Mouse (Mus musculus) embryonic fibroblast, embryonic 13.5 days (primary cell): ENCODE measurements at regions not wholly inside any gene's neighbourhood (a gene's known extent, or its start where the extent isn't known, plus 50 kb on each side); places are given as distances from the start of the nearest gene placed in this dataset.

Source experiments
- H3K27ac ChIP-seq: 2 replicates; pipeline ENCODE4 v1.5.1; 2012; ENCODE audit warnings: low read length, control low read depth, inconsistent platforms; ENCODE audit not compliant: insufficient read depth
- H3K4me1 ChIP-seq: 2 replicates; pipeline ENCODE4 v1.6.1; 2011; ENCODE audit warnings: low read length; ENCODE audit not compliant: control insufficient read depth, insufficient read depth
- H3K4me3 ChIP-seq: 2 replicates; pipeline ENCODE4 v1.5.1; 2011; ENCODE audit warnings: mild to moderate bottlenecking, control low read depth, low read length; ENCODE audit not compliant: insufficient read depth
- CTCF ChIP-seq: IDR thresholded peaks from 2 replicates; pipeline ENCODE4 v1.5.1; 2011; ENCODE audit warnings: mild to moderate bottlenecking, control low read depth, low read length, moderate library complexity, borderline replicate concordance; ENCODE audit not compliant: insufficient read depth
- POLR2A ChIP-seq: IDR thresholded peaks from 2 replicates; pipeline ENCODE4 v1.6.1; 2011; ENCODE audit warnings: low read depth, mild to moderate bottlenecking, control low read depth, low read length, moderate library complexity

- TF ChIP-seq CTCF (no peak), POLR2A (no peak)
- Histone ChIP-seq H3K4me1 (no peaks in the 10 kb centered on the region), H3K4me3 (no peak overlapping the region), H3K27ac (peak overlapping the region; percentile 61; the same call in 1 of the 2 replicates)
Observed at GRCm38 (mm10) chr12:60352138-60352537, 1132.6 kb upstream of the Fbxo33 start.

- H3K4me3 ChIP-seq, result no peak overlapping the region
- TF ChIP-seq CTCF (no peak), POLR2A (no peak)
- no peak overlapping the region for H3K27ac ChIP-seq
- no peaks in the 10 kb centered on the region for H3K4me1 ChIP-seq
Observed at GRCm38 (mm10) chr12:60344437-60344836, 1124.9 kb upstream of the Fbxo33 start.

GRCm38 (mm10) chr12:60320063-60320462 lies 1100.5 kb upstream of the Fbxo33 start:
- H3K27ac ChIP-seq, result no peak overlapping the region
- TF ChIP-seq CTCF (no peak), POLR2A (no peak)
- H3K4me1 ChIP-seq, result no peaks in the 10 kb centered on the region
- H3K4me3 ChIP-seq, result no peak overlapping the region

- TF ChIP-seq CTCF (no peak), POLR2A (no peak)
- Histone ChIP-seq H3K4me1 (peaks cover 4% of the 10 kb centered on the region; the same call in 1 of the 2 replicates), H3K27ac (peak overlapping the region; percentile 95), H3K4me3 (no peak overlapping the region)
Observed at GRCm38 (mm10) chr12:60292591-60292990, 1073.1 kb upstream of the Fbxo33 start.

- TF ChIP-seq POLR2A, result no peak
- no peak for TF ChIP-seq CTCF
- Histone ChIP-seq H3K27ac (no peak overlapping the region), H3K4me1 (peaks cover 4% of the 10 kb centered on the region; the same call in 1 of the 2 replicates), H3K4me3 (no peak overlapping the region)
Observed at GRCm38 (mm10) chr12:60288817-60289216, 1069.3 kb upstream of the Fbxo33 start.

- TF ChIP-seq POLR2A (no peak), CTCF (no peak)
- H3K27ac ChIP-seq, result no peak overlapping the region
- no peak overlapping the region for H3K4me3 ChIP-seq
- H3K4me1 ChIP-seq, result no peaks in the 10 kb centered on the region
Observed at GRCm38 (mm10) chr12:60255286-60255685, 1035.8 kb upstream of the Fbxo33 start.

- Histone ChIP-seq H3K27ac (no peak overlapping the region), H3K4me3 (no peak overlapping the region), H3K4me1 (no peaks in the 10 kb centered on the region)
- TF ChIP-seq CTCF, result no peak
- no peak for TF ChIP-seq POLR2A
Observed at GRCm38 (mm10) chr12:60214002-60214401, 994.5 kb upstream of the Fbxo33 start.

GRCm38 (mm10) chr12:60175750-60176149 lies 956.2 kb upstream of the Fbxo33 start:
- TF ChIP-seq POLR2A, result no peak
- TF ChIP-seq CTCF, result no peak
- Histone ChIP-seq H3K27ac (no peak overlapping the region), H3K4me1 (no peaks in the 10 kb centered on the region), H3K4me3 (no peak overlapping the region)

- no peak for TF ChIP-seq POLR2A
- Histone ChIP-seq H3K4me1 (no peaks in the 10 kb centered on the region), H3K27ac (no peak overlapping the region), H3K4me3 (no peak overlapping the region)
Observed at GRCm38 (mm10) chr12:60150266-60150665, 930.7 kb upstream of the Fbxo33 start.

GRCm38 (mm10) chr12:60147364-60147763 lies 927.8 kb upstream of the Fbxo33 start:
- no peak overlapping the region for H3K4me3 ChIP-seq
- TF ChIP-seq CTCF (no peak), POLR2A (no peak)
- no peak overlapping the region for H3K27ac ChIP-seq
- H3K4me1 ChIP-seq, result no peaks in the 10 kb centered on the region
